Mouse (Mus musculus) E14TG2a.4 (cell line): ENCODE data around the gene C8a.

ENCODE experiments used
- CTCF ChIP-seq: conservative IDR thresholded peaks from 2 replicates; pipeline ENCODE4 v1.5.1; 2014; ENCODE audit warnings: low read length
- POU5F1 ChIP-seq: IDR thresholded peaks from 2 replicates; pipeline ENCODE4 v1.6.1; 2014; ENCODE audit warnings: low read length, borderline replicate concordance

- no peak for TF ChIP-seq POU5F1
- TF ChIP-seq CTCF, result no peak
Measured at GRCm38 (mm10) chr4:104905049-104905448, 28.9 kb upstream of the C8a start.
